Mouse (Mus musculus): ENCODE data around the gene AC131692.1.

DNA sequence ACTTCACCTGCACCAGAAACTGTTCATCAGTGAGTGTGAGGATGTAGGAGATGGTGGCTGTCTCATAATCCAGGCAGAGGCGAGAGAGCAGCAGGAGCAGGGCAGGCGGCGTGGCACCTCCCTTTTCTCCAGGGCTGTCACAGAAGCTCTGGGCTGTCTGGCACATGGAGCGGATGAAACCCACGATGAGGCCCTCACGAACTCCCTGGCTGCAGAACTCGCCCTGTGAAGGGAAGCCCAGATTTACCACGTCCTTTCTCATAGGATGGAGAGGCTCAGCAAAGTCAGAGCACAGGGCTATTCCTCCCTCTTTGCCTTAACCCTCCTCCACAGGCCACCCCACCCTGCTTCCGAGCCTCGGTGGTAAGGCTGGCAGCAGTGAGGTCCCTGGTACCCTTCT lies 24.4 kb upstream of the AC131692.1 start:
- no peak for TF ChIP-seq CTCF (IDR thresholded peaks at IDR 0.05)
- no peak for TF ChIP-seq POLR2A (IDR thresholded peaks at IDR 0.05; ENCODE audit: insufficient read depth, low read depth, low read length)
- no peak for TF ChIP-seq EP300 (IDR thresholded peaks at IDR 0.05; ENCODE audit: insufficient read depth, low read depth, low read length)

All from heart, adult 2 months (tissue).